Mouse (Mus musculus) urinary bladder, adult 2 months (tissue): ENCODE data around the gene Foxp1. TPM values are rescaled to one million over a fixed set of nuclear protein-coding genes. Genes with fewer than 3 reads are reported as not detected.

Source experiments
- DNase-seq: peaks from one replicate; pipeline ENCODE4 v3.0.0; 2022; ENCODE audit warnings: low spot score
- polyA plus RNA-seq: library from polyadenylated mRNA; depleted of rRNA; stranded (reverse); fragments of >200 nt; gene quantifications from 2 replicates; pipeline ENCODE4 v1.2.3, GENCODE M21; 2012

Foxp1 gene
- polyA plus RNA-seq, 1 experiment: 46.5 TPM

DNA sequence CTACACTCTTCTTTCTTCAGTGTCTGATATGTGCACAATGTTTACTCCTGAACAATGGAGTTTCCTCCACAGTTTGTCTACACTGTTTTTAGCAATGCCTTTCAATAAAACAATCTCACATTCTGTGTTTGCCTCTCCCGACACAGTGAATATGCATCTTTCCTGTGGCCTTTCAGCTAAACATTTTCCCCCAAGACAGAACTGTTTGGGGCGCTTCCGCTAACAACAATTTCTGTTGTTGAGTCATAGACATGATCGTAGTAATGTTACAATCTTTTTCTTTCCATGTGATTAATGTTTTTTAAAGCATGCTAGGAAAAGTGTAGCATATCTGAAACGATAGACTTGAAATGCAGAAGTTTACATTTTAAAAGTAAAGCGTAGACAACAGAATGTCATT lies 194.4 kb downstream of the Foxp1 start:
- no peak for DNase-seq

DNA sequence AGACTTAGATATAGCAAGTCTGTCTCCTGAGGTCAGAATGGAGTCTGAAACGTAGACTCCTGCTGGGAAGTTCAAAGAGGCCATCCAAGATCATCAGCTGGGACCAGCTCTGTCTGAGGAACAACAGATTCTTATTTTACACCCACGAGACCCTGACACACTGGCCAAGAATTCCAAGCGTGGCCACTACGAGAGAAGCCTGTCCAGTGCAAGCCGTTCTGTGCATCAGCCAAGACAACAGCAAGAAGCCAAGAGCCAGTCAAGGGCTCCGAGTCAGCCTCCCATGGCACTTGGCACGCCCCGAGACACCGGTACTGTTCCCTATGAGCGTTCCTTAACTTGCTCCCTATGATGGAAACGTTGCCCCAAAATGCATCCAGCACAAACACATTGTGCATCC lies 194.8 kb downstream of the Foxp1 start:
- DNase-seq: no peak

DNA sequence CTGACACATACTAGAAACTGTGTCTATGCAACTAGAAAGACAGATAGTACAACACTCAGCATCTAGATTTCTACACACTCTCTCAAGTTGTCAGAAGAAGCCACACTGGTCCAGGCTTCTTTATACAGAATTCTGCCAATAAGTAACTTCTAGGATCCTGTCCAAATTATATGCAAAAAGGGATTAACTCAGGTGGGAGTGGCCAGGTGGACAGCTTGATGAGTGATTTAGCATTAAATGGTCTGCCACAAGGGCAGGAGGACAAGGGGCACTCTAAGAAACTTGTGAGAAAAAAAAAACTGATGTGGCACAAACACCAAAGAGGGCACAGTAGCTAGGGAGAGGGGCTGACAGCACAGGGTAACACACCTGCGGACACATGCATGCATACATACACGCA lies 196.6 kb downstream of the Foxp1 start:
- no peak for DNase-seq

DNA sequence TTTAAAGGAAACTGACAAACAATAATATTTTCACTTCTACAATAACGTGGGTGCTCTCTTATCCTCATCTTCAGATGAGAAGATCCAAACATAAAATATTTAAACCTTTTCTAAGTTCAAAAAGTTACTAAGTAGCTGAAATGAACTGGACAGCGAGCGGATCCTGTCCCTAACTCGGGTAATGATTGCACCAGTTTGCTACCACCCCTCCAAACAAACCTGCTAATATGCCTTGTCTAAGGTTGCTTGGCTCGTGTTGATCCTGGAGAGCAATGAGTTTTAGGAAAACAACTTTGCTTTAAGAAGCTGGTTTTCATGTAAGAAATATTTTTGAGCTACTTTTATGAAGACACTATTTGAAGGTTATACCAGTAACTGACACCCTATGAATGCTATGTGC lies 197.1 kb downstream of the Foxp1 start:
- no peak for DNase-seq

DNA sequence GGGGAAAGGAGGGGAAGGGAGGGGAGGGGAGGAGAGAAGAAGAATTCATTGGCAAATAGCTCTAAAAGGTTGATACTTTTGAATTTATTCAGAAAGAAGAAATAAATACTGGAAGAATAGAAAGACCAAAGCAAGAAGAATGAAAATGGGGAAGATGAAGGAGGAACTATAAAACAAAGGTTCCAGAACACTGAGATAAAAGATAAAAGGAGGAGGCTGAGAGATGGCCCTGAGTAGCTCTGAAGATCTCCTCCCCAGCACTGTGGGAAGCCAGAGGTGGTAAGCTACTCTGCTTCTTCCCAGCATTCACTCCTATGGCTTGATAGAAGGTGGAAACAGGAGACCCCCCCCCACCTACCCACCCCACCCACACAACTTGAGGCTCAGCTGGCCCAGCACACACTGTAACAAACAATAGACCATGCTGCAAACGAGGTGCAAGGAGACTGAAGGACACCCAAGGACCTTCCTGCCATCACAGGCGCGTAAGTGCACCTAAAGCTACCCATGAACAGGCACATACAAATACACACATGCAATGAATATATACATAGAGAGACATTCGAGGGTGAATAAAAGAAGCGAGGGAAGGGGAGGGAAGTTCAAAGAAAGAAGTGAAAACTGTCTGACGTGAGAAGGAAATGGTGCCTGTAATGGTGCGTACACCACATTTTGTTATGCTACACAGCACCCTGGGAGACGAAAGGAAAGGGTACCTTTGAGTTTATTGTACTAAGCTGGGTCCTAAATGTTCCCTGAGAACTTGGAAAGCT lies 200.2 kb downstream of the Foxp1 start:
- DNase-seq: no peak

DNA sequence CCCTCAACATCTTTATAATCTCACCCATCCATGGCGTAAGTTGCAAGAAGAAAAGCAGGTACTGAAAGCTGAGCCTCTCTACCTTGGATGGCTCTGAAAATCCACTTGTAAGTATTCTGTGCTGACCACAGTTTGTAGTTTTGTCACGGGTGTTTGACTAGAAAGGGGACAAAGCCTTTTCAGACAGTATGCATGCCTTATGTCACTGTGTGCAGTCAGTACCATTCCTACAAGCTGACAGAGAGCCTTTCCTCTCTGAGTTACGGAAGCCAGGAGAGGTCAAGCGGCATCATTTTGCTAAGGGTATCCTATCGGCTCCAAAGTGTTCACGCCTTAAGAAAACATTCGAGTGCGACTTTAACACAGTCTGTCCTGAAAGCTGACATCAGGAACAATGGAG lies 202.1 kb downstream of the Foxp1 start:
- DNase-seq: no peak

DNA sequence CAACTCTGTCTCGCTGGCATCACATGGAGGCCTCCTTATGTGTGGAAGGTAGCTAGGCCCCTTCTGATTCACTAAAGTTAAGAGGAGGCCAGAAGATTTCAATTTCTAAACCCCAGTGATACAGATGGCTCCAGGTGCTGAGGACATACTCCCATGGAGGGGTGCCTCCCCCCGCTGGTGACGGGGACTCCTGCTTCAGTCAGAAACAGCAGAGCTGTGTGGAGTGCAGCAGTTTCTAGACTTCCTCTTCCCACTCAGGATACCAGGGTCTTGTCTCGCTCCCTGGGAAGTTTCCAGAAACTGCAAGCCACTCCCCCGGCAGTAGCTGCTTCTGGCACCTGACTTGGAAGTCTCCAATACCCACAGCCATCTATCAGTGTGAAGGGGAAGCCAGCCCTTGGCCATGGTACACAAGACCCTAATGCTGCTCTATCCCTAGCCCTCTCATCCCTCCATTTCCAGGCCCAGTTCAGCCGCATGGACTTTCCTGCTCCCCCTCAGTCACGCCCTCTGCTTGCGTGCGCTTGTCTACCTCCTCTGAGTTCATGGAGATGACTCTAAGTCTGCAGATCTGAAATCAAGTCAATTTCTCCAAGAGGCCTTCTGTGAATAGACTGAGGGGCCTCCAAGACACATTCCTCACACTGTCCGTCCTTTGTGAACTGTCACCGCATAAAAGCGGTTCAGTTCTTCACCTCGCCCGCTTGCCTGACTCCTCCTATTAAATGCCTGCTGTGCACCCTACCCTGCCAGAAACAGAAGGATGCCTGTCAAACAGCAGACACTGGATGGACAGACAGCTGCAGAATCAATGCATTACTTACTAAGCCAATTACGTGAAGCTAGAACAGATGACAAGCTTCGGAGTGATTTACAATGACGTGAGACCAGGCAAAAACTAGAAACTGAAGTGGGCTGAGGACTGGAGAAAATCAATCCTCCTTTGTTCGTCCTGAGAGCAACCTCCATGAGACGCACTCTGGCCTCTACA lies 202.8 kb downstream of the Foxp1 start:
- no peak for DNase-seq

DNA sequence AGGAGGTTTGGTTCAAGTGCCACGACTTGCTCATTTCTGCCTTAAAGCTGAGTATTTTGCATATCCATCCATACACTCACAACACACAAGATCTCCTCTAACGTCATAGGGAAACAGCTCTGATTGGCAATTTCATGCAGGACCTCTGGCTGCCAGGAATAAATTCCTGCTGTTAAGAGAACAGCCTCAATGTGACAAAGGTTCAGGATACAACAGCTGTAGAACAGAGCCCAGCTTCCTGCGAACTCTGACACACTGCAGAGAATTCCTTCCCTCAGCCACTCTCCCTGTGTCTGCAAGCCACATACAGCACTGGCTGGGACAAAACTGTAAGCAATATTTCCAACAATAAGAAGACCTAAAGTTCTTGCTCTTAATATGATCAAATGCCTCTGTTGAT lies 207.8 kb downstream of the Foxp1 start:
- no peak for DNase-seq

DNA sequence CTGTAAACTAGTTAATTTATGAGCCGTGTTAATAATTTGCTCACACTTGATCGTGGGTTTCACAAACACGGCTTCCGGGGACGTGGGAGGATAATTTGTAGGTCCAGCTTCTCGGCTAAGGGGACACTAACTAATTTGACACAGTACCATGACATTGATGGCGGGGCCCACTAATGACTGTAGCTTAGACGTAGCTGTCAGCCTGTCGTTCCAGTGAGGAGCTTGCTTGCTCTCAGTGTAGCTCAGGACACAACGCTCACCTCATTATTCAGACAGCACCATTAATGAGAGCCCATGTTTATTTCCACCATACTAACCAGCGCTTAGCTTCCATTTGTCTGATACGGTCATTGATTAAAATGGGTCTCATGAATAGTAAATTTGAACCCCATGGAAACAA lies 212.0 kb downstream of the Foxp1 start:
- DNase-seq: no peak

DNA sequence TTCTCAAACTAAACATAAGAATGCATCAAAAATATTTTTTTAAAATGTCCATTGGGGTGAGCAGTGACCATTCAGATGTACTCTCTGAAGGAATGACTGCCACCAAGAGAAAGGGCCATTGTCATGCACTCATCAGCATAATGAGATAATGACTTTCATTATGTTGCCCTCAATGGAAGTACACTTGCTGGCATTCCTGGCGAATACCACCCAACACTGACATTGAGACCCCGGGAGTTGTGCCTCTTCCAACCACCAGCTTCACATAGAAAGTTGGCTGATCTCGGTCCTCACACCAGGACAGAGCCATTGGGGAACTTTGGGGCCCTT lies 212.4 kb downstream of the Foxp1 start:
- no peak for DNase-seq

DNA sequence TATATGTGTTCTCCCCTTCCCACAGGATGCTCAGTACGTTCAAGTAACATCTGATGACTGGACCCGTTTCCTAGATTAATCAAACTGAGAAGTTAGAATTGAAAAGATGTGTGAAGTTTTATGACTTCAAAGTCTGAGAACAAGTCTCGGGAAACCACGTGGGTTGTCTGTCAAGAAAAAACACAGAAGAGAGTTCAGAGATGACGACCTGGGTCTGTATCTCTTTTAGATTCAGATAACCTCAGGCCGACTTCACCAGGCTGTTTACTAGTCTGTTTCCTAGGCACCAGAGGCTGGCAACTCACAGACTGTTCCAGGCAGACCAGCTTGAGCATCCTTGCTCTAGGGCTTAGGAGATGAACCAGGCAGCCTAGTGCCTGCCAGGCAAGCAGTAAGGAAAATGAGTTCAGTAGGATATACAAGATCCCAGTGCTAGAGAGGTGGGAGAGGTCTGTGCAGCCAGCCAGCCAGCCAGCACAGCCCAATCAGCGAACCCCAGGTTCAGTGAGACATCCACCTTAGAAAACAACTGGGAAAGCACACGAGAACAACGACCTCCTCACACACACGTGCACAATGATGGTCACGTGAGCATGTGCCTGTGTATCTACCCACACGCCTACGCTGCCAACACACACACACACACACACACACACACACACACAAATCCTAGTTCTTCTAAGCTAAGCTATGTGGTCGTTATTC lies 212.9 kb downstream of the Foxp1 start:
- DNase-seq: no peak

DNA sequence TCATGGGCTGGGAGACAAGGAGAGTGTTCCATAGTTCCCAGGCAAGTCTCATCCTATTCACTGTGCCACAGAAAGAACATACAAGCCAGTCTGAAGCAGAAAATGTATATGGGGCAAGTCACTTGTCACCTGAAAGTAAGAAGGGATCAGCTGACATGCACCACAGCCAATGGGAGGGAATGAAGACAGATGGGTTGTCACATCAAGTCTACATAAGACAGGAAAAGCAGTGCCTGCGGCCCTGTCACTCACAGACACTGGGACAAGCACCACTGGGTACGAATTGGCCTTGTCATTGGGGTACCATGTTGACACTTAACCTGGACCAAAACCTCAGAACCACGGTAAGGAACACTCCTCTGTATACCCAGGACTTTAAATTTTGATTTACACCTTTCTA lies 216.8 kb downstream of the Foxp1 start:
- DNase-seq: no peak

DNA sequence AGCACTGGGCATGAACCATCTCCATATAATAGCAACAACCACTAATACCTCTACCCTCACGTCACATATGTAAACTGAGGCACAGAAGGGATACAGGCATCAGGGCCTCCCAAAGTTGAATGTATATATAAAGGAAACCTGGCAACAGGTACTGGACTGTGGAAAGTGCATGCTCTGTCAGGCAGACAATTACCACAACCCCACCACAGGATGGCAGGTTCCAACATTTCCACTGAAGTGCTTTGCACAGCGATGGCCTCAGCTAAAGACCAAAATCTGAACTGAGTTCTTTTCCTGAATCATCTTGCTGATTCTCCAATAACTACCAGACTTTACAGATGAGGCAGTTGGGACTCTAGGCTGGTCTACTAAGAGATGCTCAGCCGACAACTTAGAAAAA lies 217.3 kb downstream of the Foxp1 start:
- no peak for DNase-seq

DNA sequence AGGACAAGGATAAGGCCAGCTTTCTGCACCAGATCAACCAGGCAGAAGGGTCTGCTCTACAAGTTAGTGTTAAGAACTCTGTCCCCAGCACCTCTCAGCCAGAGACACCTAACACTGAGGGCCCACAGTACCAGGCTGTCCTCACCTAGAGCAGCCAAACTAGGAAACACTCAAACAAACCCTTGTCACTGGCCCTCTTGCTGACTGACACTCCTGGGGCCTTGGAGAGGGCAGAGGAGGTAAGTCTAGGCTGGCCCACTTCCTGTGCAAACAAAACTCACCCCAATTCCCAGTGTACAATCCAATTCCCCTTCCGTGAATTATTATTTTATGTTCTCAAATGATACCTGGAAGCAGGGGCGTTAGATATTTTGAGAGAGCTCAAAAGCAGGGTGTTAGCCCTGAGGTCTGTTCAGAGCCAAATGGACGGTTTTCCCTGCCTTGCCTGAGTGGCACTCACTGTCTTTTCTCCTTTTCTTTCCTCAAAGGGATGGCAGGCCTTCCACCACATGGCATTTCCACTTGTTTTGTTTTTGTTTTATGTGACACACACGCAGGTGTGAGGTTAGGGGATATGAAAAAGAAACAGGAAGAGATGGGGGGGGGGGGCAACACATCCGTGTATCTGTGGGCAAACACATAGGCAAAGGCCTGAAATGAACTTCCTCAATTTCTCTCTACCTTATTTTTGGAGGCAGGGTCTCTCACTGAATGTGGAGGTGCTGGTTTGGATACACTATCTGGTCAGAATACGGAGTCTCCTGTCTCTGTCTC lies 219.7 kb downstream of the Foxp1 start:
- DNase-seq: no peak

DNA sequence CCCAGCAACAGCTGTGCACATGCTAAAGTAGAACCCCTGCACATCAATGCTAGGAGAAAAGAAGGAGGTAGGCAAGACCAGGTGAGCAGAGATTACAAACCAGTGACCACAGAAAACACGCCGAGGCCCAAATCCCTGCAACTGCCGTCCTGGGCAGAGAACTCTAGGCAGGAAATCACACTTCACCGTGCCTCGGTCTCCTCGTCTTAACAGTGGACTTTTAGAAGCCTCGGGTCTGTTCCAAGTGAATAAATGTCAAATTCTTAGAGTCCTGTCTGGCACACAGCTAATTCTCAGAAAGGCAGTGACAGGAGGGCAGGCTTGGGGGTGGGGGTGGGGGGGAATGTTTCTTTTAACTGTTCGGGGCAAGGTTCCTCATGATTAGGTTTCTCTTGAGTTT lies 220.6 kb downstream of the Foxp1 start:
- no peak for DNase-seq

DNA sequence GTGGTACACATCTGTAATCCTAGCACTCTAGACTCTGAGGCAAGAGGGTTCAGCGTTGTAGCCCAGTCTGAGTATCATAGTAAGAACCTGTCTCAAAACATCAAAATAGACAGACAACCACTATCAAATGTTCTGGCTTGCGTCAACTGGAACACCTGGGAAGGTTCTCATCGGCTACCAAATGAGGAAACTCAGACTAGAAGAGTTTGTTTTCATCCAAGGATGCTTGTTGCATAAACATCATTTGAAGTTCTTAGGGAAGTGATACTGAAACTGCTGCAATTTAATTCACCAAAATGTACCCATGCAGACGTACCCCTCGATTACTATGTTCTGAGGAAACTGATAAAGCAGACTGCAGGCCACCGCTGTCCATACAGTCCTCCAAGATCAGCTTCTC lies 222.3 kb downstream of the Foxp1 start:
- DNase-seq: no peak

DNA sequence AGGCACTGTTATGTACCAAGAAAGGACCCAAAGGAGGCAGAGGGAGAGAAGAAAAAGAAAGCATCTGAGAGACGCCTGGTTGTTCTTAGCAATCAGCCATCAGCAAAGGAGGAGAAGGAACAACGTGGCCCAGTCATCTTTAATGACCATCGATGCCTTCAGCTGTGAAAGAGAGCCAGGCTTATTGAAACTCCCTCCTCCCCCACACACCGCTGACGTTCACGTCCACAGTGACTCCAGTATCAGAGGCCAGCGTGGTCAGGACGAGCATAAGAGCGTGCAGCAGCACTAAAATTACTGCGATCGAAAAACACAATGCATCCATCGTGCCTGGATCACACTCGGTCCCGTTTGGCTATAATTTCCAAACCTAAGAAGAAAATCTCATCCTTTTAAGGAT lies 223.3 kb downstream of the Foxp1 start:
- no peak for DNase-seq

DNA sequence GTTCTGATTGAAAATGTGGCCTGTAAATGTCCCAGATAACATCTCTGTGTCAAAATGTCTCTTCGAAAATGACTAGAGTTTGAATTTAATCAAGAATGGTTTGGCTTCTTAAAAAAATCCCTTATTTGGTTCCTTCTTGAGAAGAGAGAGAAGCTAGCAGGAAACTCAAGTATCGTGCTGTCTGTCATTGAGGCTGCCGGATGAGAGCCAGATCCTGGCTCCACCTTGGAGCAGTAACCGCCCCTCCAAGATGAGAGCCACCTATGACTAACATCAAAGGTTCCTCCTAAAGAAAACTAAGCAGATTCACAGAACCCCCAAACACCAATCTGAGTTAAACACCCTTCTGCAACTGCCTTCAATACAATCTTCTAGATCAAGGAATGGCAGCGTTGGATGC lies 225.0 kb downstream of the Foxp1 start:
- DNase-seq: no peak

DNA sequence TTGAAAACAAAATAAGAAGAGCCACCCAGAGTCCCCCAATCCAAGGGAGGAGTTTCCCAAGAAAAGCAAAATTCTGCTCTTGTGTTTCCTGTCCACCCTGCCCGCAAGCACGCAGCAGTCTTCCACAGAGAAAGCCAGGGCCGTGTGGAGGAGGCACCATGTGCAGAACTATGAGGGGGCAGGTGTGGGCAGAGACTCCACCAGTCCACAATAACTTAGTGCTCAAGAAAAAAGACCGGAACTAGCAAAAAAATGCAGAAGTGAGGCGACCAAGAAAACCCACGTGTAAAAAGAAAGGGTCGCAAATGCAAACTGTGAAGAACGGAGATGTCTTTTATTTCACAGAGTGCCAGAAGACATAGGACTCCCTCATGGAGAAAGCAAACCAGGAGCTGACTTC lies 227.0 kb downstream of the Foxp1 start:
- no peak for DNase-seq

DNA sequence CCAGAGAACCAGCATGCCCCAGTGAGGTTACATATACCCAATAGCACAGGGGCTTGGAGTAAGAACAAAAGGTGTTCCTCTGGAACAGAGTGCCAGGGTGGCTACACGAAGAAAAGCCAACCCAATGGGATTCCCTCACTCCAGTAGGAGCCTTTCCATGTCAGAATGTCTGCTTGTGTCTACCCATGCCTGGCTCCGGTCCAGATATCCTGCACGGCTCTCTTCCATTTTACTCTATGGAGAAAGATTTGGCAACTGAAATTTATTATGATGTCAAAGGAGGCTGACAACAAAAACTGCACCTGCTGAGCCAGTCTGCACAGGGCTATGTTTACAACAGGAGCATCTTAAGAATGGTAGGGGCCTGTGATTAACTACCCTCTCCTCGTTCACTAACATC lies 233.3 kb downstream of the Foxp1 start:
- no peak for DNase-seq

DNA sequence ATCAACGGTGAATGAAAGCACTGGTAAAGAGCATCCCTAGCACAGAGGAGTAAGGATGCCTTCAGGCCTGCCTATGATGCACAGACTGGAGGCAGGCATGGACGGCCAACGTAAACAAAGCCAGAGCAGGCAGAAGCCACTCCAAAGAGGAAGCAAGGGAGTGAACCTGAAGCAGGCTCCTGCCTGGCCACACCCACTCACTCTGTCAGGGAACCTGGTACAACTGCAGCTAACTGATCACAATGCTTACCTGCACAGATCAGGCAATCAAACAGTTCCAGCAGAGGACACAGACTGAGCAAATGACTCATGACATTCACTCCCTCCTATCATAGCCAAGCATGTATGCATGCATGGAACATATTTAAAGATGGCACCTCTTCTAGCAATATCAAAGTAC lies 237.5 kb downstream of the Foxp1 start:
- DNase-seq: no peak

DNA sequence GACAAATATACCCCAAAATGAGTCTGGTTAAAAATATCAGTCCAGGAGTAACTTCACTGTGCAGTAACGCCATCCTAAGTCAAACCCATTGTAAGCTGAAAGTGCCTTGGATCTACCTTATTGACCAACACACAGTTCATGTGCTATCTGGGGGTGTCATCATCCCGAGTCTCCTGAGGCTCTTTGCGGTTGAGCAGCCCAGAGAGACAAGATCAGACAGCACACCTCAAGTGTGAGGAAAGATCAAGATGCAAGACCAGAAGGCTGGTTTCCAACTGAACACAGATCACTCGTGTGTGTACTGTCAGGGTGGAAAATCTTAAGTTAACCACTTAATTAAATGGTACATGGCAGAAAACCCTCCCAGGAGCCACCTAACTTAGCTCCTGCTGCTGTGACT lies 238.5 kb downstream of the Foxp1 start:
- DNase-seq: no peak
